Mouse (Mus musculus) embryonic facial prominence, embryonic 10.5 days (tissue): ENCODE results near the gene Rap1a. TPM values are rescaled to one million over a fixed set of nuclear protein-coding genes. Genes with fewer than 3 reads are reported as not detected.
A peak's percentile ranks its signal among the peaks of the same experiment; 100 is the strongest.

Experiments
- DNase-seq: peaks from one replicate; pipeline ENCODE4 v3.0.0-alpha.2; 2017; ENCODE audit warnings: low spot score
- H3K27ac ChIP-seq: fragments of 300-500 bp; sonication (generic); replicated peaks from 2 replicates; pipeline ENCODE4 v1.5.1; 2016; ENCODE audit warnings: mild to moderate bottlenecking
- H3K27me3 ChIP-seq: fragments of 300-500 bp; sonication (generic); replicated peaks from 2 replicates; pipeline ENCODE4 v1.6.1; 2016; ENCODE audit warnings: low read depth, mild to moderate bottlenecking; ENCODE audit not compliant: poor library complexity, severe bottlenecking
- H3K36me3 ChIP-seq: fragments of 300-500 bp; sonication (generic); replicated peaks from 2 replicates; pipeline ENCODE4 v1.6.1; 2016; ENCODE audit warnings: mild to moderate bottlenecking, moderate library complexity
- H3K4me1 ChIP-seq: fragments of 300-500 bp; sonication (generic); 2 replicates; pipeline ENCODE4 v1.6.1; 2016
- H3K4me3 ChIP-seq: fragments of 300-500 bp; sonication (generic); 2 replicates; pipeline ENCODE4 v1.5.1; 2016; ENCODE audit warnings: mild to moderate bottlenecking, moderate library complexity
- H3K9me3 ChIP-seq: fragments of 300-500 bp; sonication (generic); 2 replicates; pipeline ENCODE4 v1.6.1; 2016; ENCODE audit warnings: mild to moderate bottlenecking
- WGBS: fragments of 180-500 bp; shearing (Covaris S2); methylation state at CpG from one replicate; pipeline ENCODE4 v1.1.7; 2016; 5-methylcytosine and 5-hydroxymethylcytosine counted together
- polyA plus RNA-seq: library from polyadenylated mRNA; unstranded; fragments of >200 nt; fragmentation: Nextera tagmentation; extraction: Ambion mirVana; gene quantifications from 2 replicates; pipeline ENCODE4 v1.2.1, GENCODE M21; 2016

Rap1a gene
- polyA plus RNA-seq, 1 experiment from 2014 or later = 66.0 TPM

DNA sequence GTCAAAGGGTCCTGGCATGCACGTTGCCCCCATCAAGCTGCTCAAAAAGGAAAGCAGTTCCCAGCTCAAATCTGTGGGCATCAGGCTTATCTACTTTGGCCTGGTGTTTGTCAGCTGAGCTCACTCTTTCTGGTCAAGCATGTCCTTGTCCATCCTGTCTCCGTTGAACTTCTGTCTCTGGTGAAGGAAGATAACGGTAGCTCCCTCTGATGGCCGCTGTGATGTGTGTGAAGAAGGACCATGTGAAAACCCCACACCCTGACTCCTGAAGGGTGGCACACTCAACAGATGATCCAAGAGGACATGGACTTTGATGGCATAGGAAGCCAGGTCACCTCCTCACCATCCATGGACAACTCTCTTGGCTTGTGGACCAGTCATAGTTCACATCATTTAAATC lies 82.4 kb downstream of the Rap1a start:
- Histone ChIP-seq H3K27me3 (no peaks in the 10 kb centered on the region), H3K36me3 (no peaks in the 10 kb centered on the region), H3K9me3 (no peaks in the 10 kb centered on the region), H3K4me1 (peaks cover 55% of the 10 kb centered on the region), H3K4me3 (no peak overlapping the region), H3K27ac (no peak overlapping the region)
- no peak for DNase-seq
- WGBS = 40% methylated on average over 4 of the region's 4 CpGs

GRCm38 (mm10) chr3:105717856-105718555 lies 83.1 kb downstream of the Rap1a start:
- Histone ChIP-seq H3K9me3 (no peaks in the 10 kb centered on the region), H3K4me1 (peaks cover 62% of the 10 kb centered on the region), H3K27me3 (no peaks in the 10 kb centered on the region), H3K27ac (peak overlapping the region; percentile 51), H3K4me3 (no peak overlapping the region), H3K36me3 (no peaks in the 10 kb centered on the region)
- DNase-seq = peak; percentile 64
- WGBS = 47% methylated on average over 11 of the region's 11 CpGs

DNA sequence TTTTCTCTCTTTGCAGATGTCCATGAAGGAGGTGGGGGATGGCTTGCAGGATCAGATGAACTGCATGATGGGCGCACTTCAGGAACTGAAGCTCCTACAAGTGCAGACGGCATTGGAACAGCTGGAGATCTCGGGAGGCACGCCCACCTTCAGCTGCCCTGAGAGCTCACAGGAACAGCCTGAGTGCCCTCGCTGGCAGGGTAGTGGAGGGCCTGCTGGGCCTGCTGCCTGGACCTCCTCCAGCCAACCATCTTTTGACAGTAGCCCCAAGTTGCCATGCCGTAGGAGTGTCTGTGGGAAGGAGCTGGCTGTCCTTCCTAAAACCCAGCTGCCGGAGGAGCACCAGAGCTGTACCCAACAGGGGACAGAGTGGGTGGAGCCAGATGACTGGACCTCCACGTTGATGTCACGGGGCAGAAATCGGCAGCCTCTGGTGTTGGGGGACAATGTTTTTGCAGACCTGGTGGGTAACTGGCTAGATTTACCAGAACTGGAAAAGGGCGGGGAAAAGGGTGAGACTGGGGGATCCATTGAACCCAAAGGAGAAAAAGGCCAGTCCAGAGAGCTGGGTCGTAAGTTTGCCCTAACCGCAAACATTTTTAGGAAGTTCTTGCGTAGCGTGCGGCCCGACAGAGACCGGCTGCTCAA lies 84.7 kb downstream of the Rap1a start:
- H3K9me3 ChIP-seq = no peaks in the 10 kb centered on the region
- 60% methylated on average over 18 of the region's 18 CpGs for WGBS
- H3K27me3 ChIP-seq = 0 out of 2 replicates have a peak, but pooled peaks cover 3% of the 10 kb centered on the region
- DNase-seq = no peak
- H3K4me1 ChIP-seq = peaks cover 69% of the 10 kb centered on the region
- H3K4me3 ChIP-seq = no peak overlapping the region
- no peaks in the 10 kb centered on the region for H3K36me3 ChIP-seq
- H3K27ac ChIP-seq = peak overlapping the region; percentile 63

- H3K36me3 ChIP-seq = no peaks in the 10 kb centered on the region
- DNase-seq = no peak
- H3K4me1 ChIP-seq = peaks cover 60% of the 10 kb centered on the region
- no peaks in the 10 kb centered on the region for H3K9me3 ChIP-seq
- H3K4me3 ChIP-seq = no peak overlapping the region
- H3K27me3 ChIP-seq = peaks cover 10% of the 10 kb centered on the region; the same call in 1 of the 2 replicates
- H3K27ac ChIP-seq = peak overlapping the region; percentile 83; the same call in 1 of the 2 replicates
Measured at GRCm38 (mm10) chr3:105714820-105715167, 86.3 kb downstream of the Rap1a start.

GRCm38 (mm10) chr3:105714091-105714819 lies 86.9 kb downstream of the Rap1a start:
- H3K27ac ChIP-seq = peak overlapping the region; percentile 83
- no peaks in the 10 kb centered on the region for H3K9me3 ChIP-seq
- WGBS = 12% methylated on average over 8 of the region's 8 CpGs
- H3K36me3 ChIP-seq = no peaks in the 10 kb centered on the region
- H3K4me1 ChIP-seq = peaks cover 60% of the 10 kb centered on the region
- DNase-seq = peak; percentile 73
- peak overlapping the region; percentile 2 for H3K4me3 ChIP-seq
- peaks cover 10% of the 10 kb centered on the region; the same call in 1 of the 2 replicates for H3K27me3 ChIP-seq

GRCm38 (mm10) chr3:105712827-105713226 lies 88.3 kb downstream of the Rap1a start:
- Histone ChIP-seq H3K4me1 (peaks cover 58% of the 10 kb centered on the region), H3K9me3 (no peaks in the 10 kb centered on the region), H3K4me3 (no peak overlapping the region), H3K27ac (no peak overlapping the region), H3K27me3 (peaks cover 10% of the 10 kb centered on the region; the same call in 1 of the 2 replicates), H3K36me3 (no peaks in the 10 kb centered on the region)
- no peak for DNase-seq

DNA sequence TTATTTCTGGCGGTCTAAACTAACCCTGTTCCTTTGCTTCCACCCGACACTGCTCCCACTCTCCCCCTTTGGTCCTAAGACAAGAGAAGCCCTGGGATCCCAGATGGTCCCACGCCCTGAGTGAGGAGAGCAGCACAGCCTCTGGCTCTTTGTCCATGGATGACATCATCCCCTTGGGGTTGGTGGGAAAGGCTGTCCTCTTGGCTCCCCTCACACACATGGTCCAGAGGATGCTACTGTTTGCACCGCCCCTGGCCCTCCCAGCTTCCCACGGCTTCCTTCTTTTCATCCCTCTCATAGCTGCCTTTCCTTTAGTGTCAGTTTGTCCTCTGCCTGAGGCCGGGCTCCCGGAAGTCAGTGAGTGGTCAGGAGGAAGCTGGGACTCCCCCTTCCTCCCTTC lies 89.4 kb downstream of the Rap1a start:
- WGBS = 59% methylated on average over 7 of the region's 7 CpGs
- no peaks in the 10 kb centered on the region for H3K9me3 ChIP-seq
- peak overlapping the region; percentile 31; the same call in 1 of the 2 replicates for H3K27ac ChIP-seq
- no peak for DNase-seq
- H3K36me3 ChIP-seq = no peaks in the 10 kb centered on the region
- no peak overlapping the region for H3K4me3 ChIP-seq
- peaks cover 15% of the 10 kb centered on the region for H3K27me3 ChIP-seq
- peaks cover 59% of the 10 kb centered on the region for H3K4me1 ChIP-seq

DNA sequence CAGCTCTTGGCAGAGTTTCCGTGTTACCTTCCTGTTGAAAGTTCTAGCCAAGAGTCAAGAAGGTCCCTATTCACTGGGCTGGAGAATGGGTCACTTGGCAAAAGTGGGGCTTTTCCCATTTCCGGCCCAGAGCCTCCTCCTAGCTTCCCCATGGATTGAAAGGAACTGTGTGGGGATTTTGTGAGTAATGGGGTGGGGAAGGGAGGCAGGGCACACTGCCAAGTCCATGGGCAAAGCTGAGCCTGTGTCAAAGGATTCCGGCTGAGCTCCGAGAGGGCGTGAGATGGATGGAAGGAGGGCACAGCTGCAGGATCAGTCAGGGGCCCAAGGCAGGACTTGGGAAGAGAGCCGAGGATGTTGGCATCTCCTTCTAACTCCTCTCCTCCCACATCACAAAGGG lies 90.9 kb downstream of the Rap1a start:
- Histone ChIP-seq H3K27ac (no peak overlapping the region; the same call in 1 of the 2 replicates), H3K4me3 (no peak overlapping the region), H3K27me3 (peaks cover 30% of the 10 kb centered on the region), H3K9me3 (no peaks in the 10 kb centered on the region), H3K36me3 (no peaks in the 10 kb centered on the region), H3K4me1 (peaks cover 62% of the 10 kb centered on the region)
- 84% methylated on average over 6 of the region's 6 CpGs for WGBS
- no peak for DNase-seq

DNA sequence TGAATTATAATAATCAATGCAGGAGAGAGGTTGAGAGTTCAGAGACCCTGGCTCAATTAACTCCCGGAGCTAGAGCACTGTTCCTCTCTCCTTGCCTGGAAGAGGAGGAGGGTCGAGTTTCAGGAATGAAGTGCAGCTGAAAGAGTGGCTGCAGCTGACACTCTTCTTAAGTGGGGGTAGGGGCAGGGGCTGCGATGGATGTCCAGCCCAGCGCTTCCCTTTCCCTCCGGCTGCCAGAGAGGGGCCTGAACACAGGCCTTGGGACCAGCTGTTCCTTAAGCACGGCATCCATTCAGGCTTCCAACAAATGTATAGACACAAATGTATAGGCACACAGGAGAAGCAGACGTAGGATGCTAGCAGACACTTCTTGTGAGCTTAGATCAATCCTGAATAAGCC lies 93.5 kb downstream of the Rap1a start:
- Histone ChIP-seq H3K36me3 (no peaks in the 10 kb centered on the region), H3K4me3 (no peak overlapping the region), H3K27ac (peak overlapping the region; percentile 25), H3K27me3 (peaks cover 53% of the 10 kb centered on the region), H3K9me3 (no peaks in the 10 kb centered on the region), H3K4me1 (peaks cover 56% of the 10 kb centered on the region)
- WGBS = 6% methylated on average over 7 of the region's 7 CpGs
- DNase-seq = peak; percentile 59

DNA sequence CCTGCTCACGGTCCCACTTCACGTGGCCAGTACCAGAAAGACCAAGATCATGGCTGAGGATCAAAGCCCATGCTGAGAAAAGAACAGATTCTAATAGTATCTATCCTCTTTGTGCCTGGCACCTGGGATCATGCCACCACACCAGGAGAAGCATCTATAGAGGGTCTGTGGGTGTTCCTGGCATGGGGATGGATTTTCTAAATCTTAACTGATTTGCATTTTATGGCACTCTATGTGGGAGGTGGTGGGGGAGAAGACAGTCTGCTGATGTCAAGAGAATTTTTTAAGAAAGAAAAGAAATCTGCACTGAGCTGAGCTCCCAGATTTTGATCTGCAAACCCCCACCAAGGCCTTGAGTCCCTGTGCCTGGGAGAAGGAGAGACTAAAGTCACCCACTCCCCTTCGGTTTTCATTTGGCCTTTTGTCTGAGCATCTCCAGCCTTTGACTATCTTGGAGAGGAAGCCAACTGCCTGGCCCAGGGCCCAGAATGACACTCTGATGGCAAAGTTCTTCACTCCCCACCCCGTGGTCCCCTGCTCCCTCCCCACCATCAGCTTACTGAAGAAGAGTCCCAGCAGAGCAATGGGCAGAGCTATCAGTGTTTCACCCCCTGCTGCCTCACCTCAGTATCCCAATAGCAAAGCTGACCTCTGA lies 94.6 kb downstream of the Rap1a start:
- no peaks in the 10 kb centered on the region for H3K36me3 ChIP-seq
- DNase-seq = no peak
- WGBS = 46% methylated on average over 4 of the region's 4 CpGs
- H3K4me3 ChIP-seq = peak overlapping the region; percentile 78; the same call in 1 of the 2 replicates
- H3K27ac ChIP-seq = 0 out of 2 replicates have a peak overlapping the region, but pooled peaks have one; percentile 35
- H3K9me3 ChIP-seq = no peaks in the 10 kb centered on the region
- H3K27me3 ChIP-seq = peaks cover 61% of the 10 kb centered on the region
- H3K4me1 ChIP-seq = peaks cover 58% of the 10 kb centered on the region

- DNase-seq = no peak
- 18% methylated on average over 3 of the region's 3 CpGs for WGBS
- H3K36me3 ChIP-seq = no peaks in the 10 kb centered on the region
- H3K9me3 ChIP-seq = no peaks in the 10 kb centered on the region
- peaks cover 64% of the 10 kb centered on the region for H3K27me3 ChIP-seq
- H3K27ac ChIP-seq = peak overlapping the region; percentile 78
- peaks cover 66% of the 10 kb centered on the region for H3K4me1 ChIP-seq
- H3K4me3 ChIP-seq = peak overlapping the region; percentile 78
Measured at GRCm38 (mm10) chr3:105705561-105705960, 95.6 kb downstream of the Rap1a start.

DNA sequence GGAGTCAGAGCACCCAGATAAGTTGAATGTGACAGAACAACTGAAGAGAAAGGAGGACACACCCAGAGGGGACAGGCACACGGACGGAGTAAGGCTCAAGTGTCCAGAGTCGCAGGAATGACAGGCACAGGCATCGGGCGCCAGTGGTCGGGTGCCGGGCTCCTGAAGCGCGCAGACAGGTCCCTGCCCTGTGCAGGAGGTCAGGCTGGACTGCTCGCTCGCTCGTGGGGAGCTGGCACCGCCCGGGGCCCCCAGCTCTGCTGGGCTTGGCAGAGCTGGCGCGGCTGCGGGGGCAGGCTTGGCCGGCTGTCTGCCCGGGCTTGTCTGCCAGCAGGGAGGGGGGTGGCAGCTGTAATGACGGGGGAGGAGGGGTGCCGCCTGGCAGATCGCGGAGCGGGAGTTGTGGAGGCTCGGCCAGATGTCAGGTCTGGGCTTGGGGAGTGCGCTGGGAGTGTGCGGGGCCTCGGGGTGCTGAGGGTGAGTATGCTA lies 96.0 kb downstream of the Rap1a start:
- peaks cover 66% of the 10 kb centered on the region for H3K4me1 ChIP-seq
- WGBS = 1% methylated on average over 28 of the region's 28 CpGs
- H3K27ac ChIP-seq = peak overlapping the region; percentile 78
- H3K27me3 ChIP-seq = peaks cover 59% of the 10 kb centered on the region
- H3K4me3 ChIP-seq = peak overlapping the region; percentile 78
- no peaks in the 10 kb centered on the region for H3K9me3 ChIP-seq
- no peaks in the 10 kb centered on the region for H3K36me3 ChIP-seq
- DNase-seq = peak; percentile 50
